Mouse (Mus musculus): ENCODE measurements around the gene Fgfr1op. TPM values are rescaled to one million over a fixed set of nuclear protein-coding genes. Genes with fewer than 3 reads are reported as not detected.

Gene Fgfr1op
- total and polyA plus RNA-seq, 3 experiments: 13.7 to 47.3 (median 24.8) TPM

GRCm38 (mm10) chr17:8206691-8207090, 41.4 kb downstream of the Fgfr1op start:
- Histone ChIP-seq H3K9me3 (replicated peaks) (no peaks in the 10 kb centered on the region), H3K36me3 (replicated peaks) (peaks cover 10% of the 10 kb centered on the region), H3K27me3 (ENCODE audit: insufficient read depth, low read length) (peaks cover 4% of the 10 kb centered on the region; the same call in 1 of the 2 replicates), H3K4me1 (ENCODE audit: insufficient read depth, low read depth, low read length) (no peaks in the 10 kb centered on the region; the same call in 1 of the 2 replicates), H3K4me3 (ENCODE audit: low read depth, low read length) (no peak overlapping the region)
- ATAC-seq (ENCODE audit: extremely low read depth, insufficient number of reproducible peaks, low FRiP score, poor library complexity, severe bottlenecking) (no peak), DNase-seq (ENCODE audit: low spot score) (no peak)
- TF ChIP-seq TAL1 (conservative IDR thresholded peaks at IDR 0.05; ENCODE audit: low read depth, low read length): no peak
- TF ChIP-seq POLR2AphosphoS5 (IDR thresholded peaks at IDR 0.05; ENCODE audit: insufficient replicate concordance, low read depth, low read length): no peak
- no peak for TF ChIP-seq CTCF (IDR thresholded peaks at IDR 0.05; ENCODE audit: low read depth, low read length)
- TF ChIP-seq GATA1 (IDR thresholded peaks at IDR 0.05; ENCODE audit: borderline replicate concordance, low read length): no peak
- no peak for TF ChIP-seq GATA2 (IDR thresholded peaks at IDR 0.05; ENCODE audit: borderline replicate concordance, low read depth, low read length)

GRCm38 (mm10) chr17:8209696-8210095, 44.4 kb downstream of the Fgfr1op start:
- DNase-seq (ENCODE audit: low spot score) (no peak), ATAC-seq (ENCODE audit: extremely low read depth, insufficient number of reproducible peaks, low FRiP score, poor library complexity, severe bottlenecking) (no peak)
- H3K27me3 ChIP-seq (ENCODE audit: insufficient read depth, low read length): peaks cover 10% of the 10 kb centered on the region; the same call in 1 of the 2 replicates
- H3K9me3 ChIP-seq (replicated peaks): no peaks in the 10 kb centered on the region
- no peak for TF ChIP-seq TAL1 (conservative IDR thresholded peaks at IDR 0.05; ENCODE audit: low read depth, low read length)
- TF ChIP-seq GATA1 (IDR thresholded peaks at IDR 0.05; ENCODE audit: borderline replicate concordance, low read length): no peak
- TF ChIP-seq CTCF (IDR thresholded peaks at IDR 0.05; ENCODE audit: low read depth, low read length): no peak
- TF ChIP-seq POLR2AphosphoS5 (IDR thresholded peaks at IDR 0.05; ENCODE audit: insufficient replicate concordance, low read depth, low read length): no peak
- TF ChIP-seq GATA2 (IDR thresholded peaks at IDR 0.05; ENCODE audit: borderline replicate concordance, low read depth, low read length): no peak
- no peak overlapping the region for H3K4me3 ChIP-seq (ENCODE audit: low read depth, low read length)
- H3K36me3 ChIP-seq (replicated peaks): peaks cover 2% of the 10 kb centered on the region
- no peaks in the 10 kb centered on the region; the same call in 1 of the 2 replicates for H3K4me1 ChIP-seq (ENCODE audit: insufficient read depth, low read depth, low read length)

GRCm38 (mm10) chr17:8210170-8210569, 44.9 kb downstream of the Fgfr1op start:
- Histone ChIP-seq H3K9me3 (replicated peaks) (no peaks in the 10 kb centered on the region), H3K36me3 (replicated peaks) (peaks cover 2% of the 10 kb centered on the region), H3K4me3 (ENCODE audit: low read depth, low read length) (no peak overlapping the region), H3K27me3 (ENCODE audit: insufficient read depth, low read length) (peaks cover 10% of the 10 kb centered on the region), H3K4me1 (ENCODE audit: insufficient read depth, low read depth, low read length) (no peaks in the 10 kb centered on the region)
- no peak for ATAC-seq (ENCODE audit: extremely low read depth, insufficient number of reproducible peaks, low FRiP score, poor library complexity, severe bottlenecking)
- TF ChIP-seq CTCF (IDR thresholded peaks at IDR 0.05; ENCODE audit: low read depth, low read length) (no peak), TAL1 (conservative IDR thresholded peaks at IDR 0.05; ENCODE audit: low read depth, low read length) (no peak), GATA1 (IDR thresholded peaks at IDR 0.05; ENCODE audit: borderline replicate concordance, low read length) (no peak), POLR2AphosphoS5 (IDR thresholded peaks at IDR 0.05; ENCODE audit: insufficient replicate concordance, low read depth, low read length) (no peak), GATA2 (IDR thresholded peaks at IDR 0.05; ENCODE audit: borderline replicate concordance, low read depth, low read length) (no peak)
- no peak for DNase-seq (ENCODE audit: low spot score)

- Histone ChIP-seq H3K9me3 (replicated peaks) (no peaks in the 10 kb centered on the region), H3K27me3 (ENCODE audit: insufficient read depth, low read length) (peaks cover 13% of the 10 kb centered on the region), H3K4me3 (ENCODE audit: low read depth, low read length) (no peak overlapping the region), H3K36me3 (replicated peaks) (peaks cover 2% of the 10 kb centered on the region), H3K4me1 (ENCODE audit: insufficient read depth, low read depth, low read length) (no peaks in the 10 kb centered on the region)
- TF ChIP-seq CTCF (IDR thresholded peaks at IDR 0.05; ENCODE audit: low read depth, low read length) (no peak), POLR2AphosphoS5 (IDR thresholded peaks at IDR 0.05; ENCODE audit: insufficient replicate concordance, low read depth, low read length) (no peak), GATA1 (IDR thresholded peaks at IDR 0.05; ENCODE audit: borderline replicate concordance, low read length) (no peak), TAL1 (conservative IDR thresholded peaks at IDR 0.05; ENCODE audit: low read depth, low read length) (no peak), GATA2 (IDR thresholded peaks at IDR 0.05; ENCODE audit: borderline replicate concordance, low read depth, low read length) (no peak)
- DNase-seq (ENCODE audit: low spot score) (no peak), ATAC-seq (ENCODE audit: extremely low read depth, insufficient number of reproducible peaks, low FRiP score, poor library complexity, severe bottlenecking) (no peak)
These were observed 45.4 kb downstream of the Fgfr1op start for GRCm38 (mm10) chr17:8210675-8211074.

GRCm38 (mm10) chr17:8211399-8211798, 46.1 kb downstream of the Fgfr1op start:
- Histone ChIP-seq H3K27me3 (ENCODE audit: insufficient read depth, low read length) (peaks cover 13% of the 10 kb centered on the region), H3K4me1 (ENCODE audit: insufficient read depth, low read depth, low read length) (no peaks in the 10 kb centered on the region), H3K9me3 (replicated peaks) (no peaks in the 10 kb centered on the region), H3K36me3 (replicated peaks) (no peaks in the 10 kb centered on the region), H3K4me3 (ENCODE audit: low read depth, low read length) (no peak overlapping the region)
- DNase-seq (ENCODE audit: low spot score) (no peak), ATAC-seq (ENCODE audit: extremely low read depth, insufficient number of reproducible peaks, low FRiP score, poor library complexity, severe bottlenecking) (no peak)
- TF ChIP-seq GATA1 (IDR thresholded peaks at IDR 0.05; ENCODE audit: borderline replicate concordance, low read length) (no peak), GATA2 (IDR thresholded peaks at IDR 0.05; ENCODE audit: borderline replicate concordance, low read depth, low read length) (no peak), TAL1 (conservative IDR thresholded peaks at IDR 0.05; ENCODE audit: low read depth, low read length) (no peak), CTCF (IDR thresholded peaks at IDR 0.05; ENCODE audit: low read depth, low read length) (no peak), POLR2AphosphoS5 (IDR thresholded peaks at IDR 0.05; ENCODE audit: insufficient replicate concordance, low read depth, low read length) (no peak)

GRCm38 (mm10) chr17:8214369-8214768, 49.1 kb downstream of the Fgfr1op start:
- no peak for DNase-seq (ENCODE audit: low spot score)
- Histone ChIP-seq H3K9me3 (replicated peaks) (no peaks in the 10 kb centered on the region), H3K36me3 (replicated peaks) (no peaks in the 10 kb centered on the region), H3K27me3 (ENCODE audit: insufficient read depth, low read length) (peaks cover 13% of the 10 kb centered on the region), H3K4me3 (ENCODE audit: low read depth, low read length) (no peak overlapping the region), H3K4me1 (ENCODE audit: insufficient read depth, low read depth, low read length) (no peaks in the 10 kb centered on the region)
- no peak for ATAC-seq (ENCODE audit: extremely low read depth, insufficient number of reproducible peaks, low FRiP score, poor library complexity, severe bottlenecking)
- TF ChIP-seq GATA1 (IDR thresholded peaks at IDR 0.05; ENCODE audit: borderline replicate concordance, low read length) (no peak), GATA2 (IDR thresholded peaks at IDR 0.05; ENCODE audit: borderline replicate concordance, low read depth, low read length) (no peak), CTCF (IDR thresholded peaks at IDR 0.05; ENCODE audit: low read depth, low read length) (no peak), POLR2AphosphoS5 (IDR thresholded peaks at IDR 0.05; ENCODE audit: insufficient replicate concordance, low read depth, low read length) (no peak), TAL1 (conservative IDR thresholded peaks at IDR 0.05; ENCODE audit: low read depth, low read length) (no peak)

Measured in G1E (cell line).